Mouse (Mus musculus) cortical plate, adult 2 months (tissue): ENCODE results near the gene Spatc1l.

ENCODE experiments used
- CTCF ChIP-seq: fragments of 200-500 bp; IDR thresholded peaks from 2 replicates; pipeline ENCODE4 v1.5.1; 2011; ENCODE audit warnings: mild to moderate bottlenecking, control low read depth, low read length; ENCODE audit not compliant: insufficient read depth; ENCODE audit errors: extremely low read depth
- POLR2A ChIP-seq: fragments of 200-500 bp; IDR thresholded peaks from 2 replicates; pipeline ENCODE4 v1.6.1; 2011; ENCODE audit warnings: mild to moderate bottlenecking, low read length, control low read depth; ENCODE audit not compliant: insufficient read depth; ENCODE audit errors: extremely low read depth

DNA sequence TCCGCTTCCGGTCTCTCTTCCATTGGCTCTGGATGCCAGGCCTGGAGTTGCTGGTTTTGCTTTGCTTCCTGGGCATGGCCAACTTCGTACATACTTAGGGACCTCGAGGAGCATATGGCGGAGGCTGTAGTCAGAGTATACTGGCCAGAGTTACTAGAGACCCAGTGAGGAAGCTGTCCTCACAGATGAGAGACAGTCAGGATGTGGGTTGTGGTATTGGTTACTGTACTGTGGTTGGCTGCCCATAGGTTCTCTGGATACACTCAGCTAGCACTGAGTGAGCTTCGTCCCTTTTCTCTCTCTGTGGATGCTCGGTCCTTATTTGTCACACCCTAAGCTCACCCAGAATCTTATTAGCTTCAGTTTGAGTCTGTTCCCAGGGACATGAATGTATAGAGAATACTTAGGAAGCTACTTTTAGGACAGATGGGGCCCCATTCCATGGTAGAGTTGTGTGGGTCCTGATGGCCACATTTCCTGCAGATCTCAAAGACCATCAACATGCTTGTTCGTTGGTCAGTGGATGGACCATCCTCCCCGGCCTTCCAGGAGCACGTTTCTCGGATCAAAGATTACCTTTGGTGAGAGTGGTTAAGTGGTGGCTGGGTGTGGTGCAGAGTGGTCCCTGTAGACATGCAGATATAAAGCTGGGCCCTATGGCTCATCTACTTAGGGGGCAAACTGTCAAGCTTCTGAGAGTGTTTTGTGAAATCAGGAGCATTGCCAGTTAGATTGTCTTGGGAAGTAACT lies 20.6 kb upstream of the Spatc1l start:
- TF ChIP-seq CTCF = no peak
- TF ChIP-seq POLR2A = no peak
